Mouse (Mus musculus) E14TG2a.4 (cell line): ENCODE measurements around the gene Nell1.

ENCODE experiments used
- CTCF ChIP-seq: conservative IDR thresholded peaks from 2 replicates; pipeline ENCODE4 v1.5.1; 2014; ENCODE audit warnings: low read length
- POU5F1 ChIP-seq: IDR thresholded peaks from 2 replicates; pipeline ENCODE4 v1.6.1; 2014; ENCODE audit warnings: low read length, borderline replicate concordance

- no peak for TF ChIP-seq CTCF
- no peak for TF ChIP-seq POU5F1
Observed at GRCm38 (mm10) chr7:49928571-49928970, 46.1 kb upstream of the Nell1 start.
